Mouse (Mus musculus) left cerebral cortex, postnatal 25 days (tissue): ENCODE results near the gene Gm21812. TPM values are rescaled to one million over a fixed set of nuclear protein-coding genes. Genes with fewer than 3 reads are reported as not detected.
"Not testable (repeated sequence)": the region's sequence is repeated elsewhere in the genome, so short reads cannot be mapped to it uniquely, and the experiment has no call there.

Experiments used
- DNase-seq, 2 experiments: peaks; one replicate each; pipeline ENCODE4 v3.0.0; 2022; ENCODE audit warnings: low spot score in 2 of 2, mixed read lengths in 1 of 2
- intact Hi-C: fragments of 180-260 bp; cut with DNase I; formaldehyde crosslinking; loops from one replicate; pipeline ENCODE4 v1.15.1; 2025
- total RNA-seq, 2 experiments: library from RNA; stranded (reverse); gene quantifications; 2 replicates each; pipeline ENCODE4 v1.2.3; 2021

The Gm21812 gene
- not detected for total RNA-seq

DNA sequence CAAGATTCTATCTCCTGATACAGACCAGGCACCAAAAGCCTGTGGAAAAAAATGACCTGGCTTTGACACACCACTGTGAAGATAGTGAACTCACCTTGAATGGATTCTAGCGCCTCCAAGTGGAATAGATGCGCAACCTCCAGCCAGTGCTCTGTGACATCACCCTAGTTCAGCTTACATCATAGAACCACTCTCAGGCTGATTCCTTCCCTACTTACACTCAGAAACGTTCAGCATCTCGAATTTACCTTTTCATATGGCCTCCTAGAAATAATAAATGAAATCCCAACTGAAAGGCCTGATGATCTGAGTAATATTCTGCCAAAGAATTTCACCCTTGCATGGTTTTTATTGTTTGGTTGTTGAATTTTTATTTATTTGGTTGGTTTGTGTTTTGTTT, at the start of gene Gm21812:
Gene Gm21812, minus strand, starts transcription at position 101 of the 400 bp plus-strand sequence.
- DNase-seq, intact Hi-C loops: not testable (repeated sequence)

Other genes with a start within 250 kb of the Gm21812 start
- gene Gm21292, start 213.3 kb downstream of the Gm21812 start, total RNA-seq: not detected
- gene Gm21721, start 145.0 kb downstream of the Gm21812 start, total RNA-seq: not detected
- not detected for gene Gm21874, start 69.0 kb upstream of the Gm21812 start, total RNA-seq